In the genomic region with DNA sequence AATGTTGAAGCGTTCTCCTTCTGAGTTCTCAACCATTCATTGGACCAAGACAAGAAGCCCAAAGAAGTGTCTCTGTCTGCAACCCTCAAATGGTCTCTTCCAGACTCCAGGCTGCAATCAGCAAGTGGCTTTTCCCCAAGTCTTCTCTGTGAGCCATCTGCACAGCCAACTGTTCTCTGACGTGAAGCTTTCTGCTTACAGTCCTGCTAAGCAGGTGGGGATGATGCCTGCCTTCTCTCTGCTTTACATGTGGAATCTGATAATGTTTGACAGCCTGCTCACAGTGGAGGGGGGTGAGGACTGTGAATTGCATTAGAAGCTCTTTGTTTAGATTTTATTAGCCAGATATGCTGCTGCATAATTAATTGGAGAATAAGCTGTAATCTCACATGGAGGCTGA, we compare ENCODE assay signal across 11 mouse cellular contexts.
DNase-seq lines count a peak whose midpoint lies in the region; ATAC-seq lines count a peak whose summit lies in the region.
"Had no signal": no experiment of that assay in that cellular context is flagged by ENCODE, and none has a peak within 500 bp of the region (broad histone marks: within the 10 kb centered on the region; RNA-seq: fewer than 3 reads in every experiment).

No protein-coding gene starts in this region.

- no peaks in the 10 kb centered on the region for H3K36me3 ChIP-seq in intestine, embryonic 16.5 days (ENCODE audit: control insufficient read depth, insufficient read depth, low read length)

- H3K4me2 ChIP-seq in intestine, embryonic 16.5 days (ENCODE audit: low read depth, low read length) = no peak overlapping the region

- no peaks in the 10 kb centered on the region for H3K9me3 ChIP-seq in intestine, embryonic 16.5 days (ENCODE audit: control insufficient read depth, low read length)

- H3K9ac ChIP-seq in intestine, embryonic 16.5 days (ENCODE audit: low read depth, low read length) = no peak overlapping the region

- intact Hi-C loops in left cerebral cortex, postnatal 14 days (cut with DNase I) = no loop called here
- intact Hi-C loops in heart, postnatal 25 days (cut with DNase I) = no loop called here

- ATAC-seq in intestine, embryonic 16.5 days = no peak

- WGBS in intestine, embryonic 16.5 days = 68% methylated on average over 2 of the region's 2 CpGs

- H3K4me3 ChIP-seq in intestine, embryonic 16.5 days (ENCODE audit: low read length) = no peak overlapping the region

- H3K27ac ChIP-seq in intestine, embryonic 16.5 days (ENCODE audit: low read length) = no peak overlapping the region

- DNase-seq in brain, embryonic 18.5 days (ENCODE audit: low read depth, low spot score) = peak; percentile 67
- peak; percentile 64 for DNase-seq in cerebellum, adult 11-12 months
- peak; percentile 13 to 52 for DNase-seq in frontal cortex, postnatal 36 days (ENCODE audit: low spot score in 2 of 2)
- DNase-seq in left cerebral cortex, postnatal 14 days (ENCODE audit: low spot score in 2 of 2) = peak; percentile 48 to 57
- DNase-seq in gastrocnemius, adult 8-10 months (ENCODE audit: low spot score in 2 of 2) = no peak
- DNase-seq in heart, postnatal 25 days (ENCODE audit: low spot score) = no peak
- no peak for DNase-seq in Muller cell, postnatal 12 days (ENCODE audit: inconsistent ontology term)
- DNase-seq: adrenal gland, adult 8-10 months; gastrocnemius, postnatal 25 days; lung, postnatal 36 days had no signal

- H3K27me3 ChIP-seq in intestine, embryonic 16.5 days (replicated peaks; ENCODE audit: control insufficient read depth, insufficient read depth, low read length) = no peaks in the 10 kb centered on the region

- no peaks in the 10 kb centered on the region for H3K4me1 ChIP-seq in intestine, embryonic 16.5 days (ENCODE audit: control insufficient read depth, insufficient read depth, low read length)

Comparison
In these comparisons a context has a peak if more than half of its experiments do, and no peak if none do; other contexts are left out.
1. DNase-seq: peak in brain, embryonic 18.5 days (single experiment), cerebellum, adult 11-12 months (single experiment), frontal cortex, postnatal 36 days (2 of 2) and left cerebral cortex, postnatal 14 days (2 of 2); none in gastrocnemius, adult 8-10 months (0 of 2), heart, postnatal 25 days (single experiment) and Muller cell, postnatal 12 days (single experiment).